Mouse (Mus musculus): ENCODE results near the gene Phf13.

Gene Phf13

DNA sequence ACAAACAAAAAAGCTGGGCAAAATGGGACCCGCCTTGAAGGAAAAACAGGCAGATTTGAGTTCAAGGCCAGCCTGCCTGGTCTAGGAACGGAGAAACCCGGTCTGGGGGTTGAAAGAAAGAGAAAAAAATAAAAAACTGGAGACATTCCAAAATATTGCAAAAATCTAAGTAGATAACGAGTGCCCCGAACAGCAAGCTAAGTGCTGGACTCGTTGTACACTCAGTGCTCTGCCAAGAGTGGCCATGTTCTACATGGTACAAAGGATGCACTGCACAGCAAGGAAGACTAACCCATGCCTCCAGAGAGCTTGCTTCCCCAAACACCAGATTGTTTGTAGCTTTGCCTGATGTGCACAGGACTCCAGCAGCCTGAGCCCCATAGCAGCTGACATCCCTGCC, 3.0 kb downstream of the Phf13 start:
- in situ Hi-C loops (cut with MseI, MboI) = no loop called here

DNA sequence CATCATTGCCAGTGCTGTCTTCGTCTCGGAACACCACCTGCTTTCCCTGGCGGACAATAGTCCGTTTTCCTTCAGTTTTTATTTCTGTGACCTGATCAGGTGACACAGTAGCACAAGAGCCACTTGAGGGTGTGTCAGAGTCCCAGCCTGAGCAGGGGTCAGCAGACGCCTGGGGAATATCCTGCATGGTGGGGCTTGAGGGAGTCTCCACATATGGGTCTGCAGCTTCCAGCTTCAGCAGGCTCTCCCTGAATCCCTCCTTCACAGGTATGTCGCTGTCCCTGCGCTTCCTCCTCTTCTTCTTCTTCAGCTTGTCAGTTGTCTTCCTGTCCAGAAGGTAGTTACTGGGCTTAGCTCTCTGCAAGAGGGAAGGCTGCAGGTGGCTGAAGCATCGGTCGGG, 4.0 kb downstream of the Phf13 start:
- in situ Hi-C loops (cut with MseI, MboI) = no loop called here

DNA sequence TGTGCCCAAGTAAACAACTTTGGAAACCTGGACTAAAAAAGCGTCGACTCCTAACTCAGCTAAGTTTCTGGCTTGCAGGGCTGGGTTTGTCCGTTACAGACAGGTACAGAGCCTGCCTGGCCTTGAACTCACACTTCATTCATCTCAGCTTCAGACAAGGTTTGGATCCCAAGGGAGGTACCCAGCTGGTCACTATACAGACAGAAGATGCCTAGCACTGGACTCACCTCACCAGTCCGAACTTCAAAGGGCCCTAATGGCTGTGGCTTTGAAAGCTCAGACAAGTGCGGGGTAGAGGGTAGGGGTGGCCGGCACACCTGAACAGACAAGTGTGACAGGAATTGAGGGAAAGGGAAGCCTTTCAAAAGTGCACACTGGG, 7.0 kb downstream of the Phf13 start:
- in situ Hi-C loops (cut with MseI, MboI) = no loop called here

DNA sequence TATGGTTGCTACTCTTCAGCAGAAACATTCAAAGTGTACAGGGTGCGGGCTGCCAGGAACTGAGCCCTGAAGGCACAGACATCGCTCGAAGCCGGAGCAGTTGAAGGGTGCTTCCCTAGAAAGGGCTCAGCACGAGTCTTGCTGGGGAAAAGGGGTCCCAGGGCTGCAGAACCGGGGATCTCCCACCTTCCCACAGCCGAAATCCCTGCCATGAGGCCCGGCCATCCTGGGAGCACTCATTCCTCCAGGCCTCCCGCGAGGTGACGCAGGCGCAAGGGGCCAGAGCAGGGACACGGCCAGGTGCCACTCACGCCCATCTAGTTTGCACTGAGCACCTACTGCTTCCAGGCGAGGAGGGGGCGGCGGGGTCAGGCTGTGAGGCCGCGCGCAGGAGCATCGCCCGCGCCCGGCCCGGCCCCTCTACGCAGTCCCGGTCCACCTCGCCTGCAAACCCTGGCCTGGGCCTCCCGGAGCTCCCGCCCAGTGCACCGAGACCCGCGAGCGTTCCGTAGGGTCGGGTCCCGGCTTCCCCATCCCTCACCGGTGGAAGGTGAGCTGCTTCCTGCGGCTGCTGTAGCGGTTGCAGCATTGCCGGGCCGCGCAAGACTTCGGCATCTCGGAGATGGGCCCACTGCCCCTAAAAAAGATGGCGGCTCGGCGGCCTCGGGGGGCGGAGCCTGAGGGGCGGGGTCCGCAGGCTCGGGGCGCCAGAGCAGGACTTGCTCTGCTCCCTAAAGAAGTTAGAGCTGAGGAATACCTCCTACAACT, 7.5 kb downstream of the Phf13 start, which contains the start of gene Thap3:
Thap3 (minus strand) TSS at position 656 of the 768 bp plus-strand sequence.
- in situ Hi-C loops (cut with MseI, MboI) = no loop called here

DNA sequence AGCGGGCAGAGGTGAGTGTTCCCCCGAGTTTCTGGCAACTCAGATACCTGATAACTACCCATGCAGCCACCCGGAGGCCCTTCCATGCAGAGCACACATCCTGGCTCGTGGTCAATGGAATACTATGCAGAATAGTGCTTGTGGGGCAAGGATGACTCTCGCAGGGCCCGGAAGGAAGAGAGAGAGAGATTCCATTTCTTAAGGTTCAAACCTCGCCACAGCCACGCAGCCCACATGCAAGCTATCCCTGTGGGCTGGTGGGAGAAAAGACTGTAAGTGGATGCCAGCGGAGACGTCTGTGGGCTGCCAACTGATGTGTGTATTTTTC, 8.1 kb downstream of the Phf13 start:
- in situ Hi-C loops (cut with MseI, MboI) = no loop called here

DNA sequence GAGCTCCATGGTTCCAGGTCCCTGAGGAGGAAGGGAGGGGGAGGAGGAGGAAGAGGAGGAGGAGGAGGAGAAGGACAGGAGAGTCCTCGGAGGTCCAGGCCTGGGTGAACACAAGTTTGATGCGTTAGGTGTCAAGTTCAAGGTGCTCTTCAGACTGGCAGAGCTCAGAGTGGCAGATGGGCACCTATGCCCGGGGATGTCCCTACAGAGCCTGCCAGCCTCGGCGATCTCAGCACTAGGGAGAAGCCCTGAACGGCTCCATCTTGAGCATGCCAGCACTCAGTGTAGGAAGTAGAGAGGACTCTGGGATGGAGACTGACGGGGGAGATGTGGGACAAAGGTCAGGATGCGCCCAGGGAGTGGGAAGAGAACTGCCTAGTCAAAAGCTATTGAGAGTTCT, 9.4 kb downstream of the Phf13 start:
- in situ Hi-C loops (cut with MseI, MboI) = no loop called here

DNA sequence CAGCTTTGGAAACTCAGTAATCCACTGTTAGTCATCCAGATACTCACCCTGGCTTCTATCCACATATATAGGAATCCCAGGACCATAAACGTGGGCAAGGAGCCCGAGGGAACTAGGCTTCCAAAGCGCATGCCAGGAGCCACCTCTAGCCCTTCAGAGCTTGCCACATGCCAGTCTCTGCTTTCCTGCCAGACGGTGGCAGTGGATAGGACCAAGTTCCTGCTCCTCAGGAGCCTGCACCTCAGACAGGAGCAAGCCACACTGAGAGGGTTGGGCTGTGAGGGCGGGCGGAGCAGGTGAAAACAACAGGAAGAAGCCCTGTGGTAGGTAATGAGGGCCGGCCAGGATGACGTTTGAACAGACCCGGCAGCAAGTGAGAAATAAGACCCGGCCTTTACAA, 10.2 kb downstream of the Phf13 start:
- in situ Hi-C loops (cut with MseI, MboI) = no loop called here

DNA sequence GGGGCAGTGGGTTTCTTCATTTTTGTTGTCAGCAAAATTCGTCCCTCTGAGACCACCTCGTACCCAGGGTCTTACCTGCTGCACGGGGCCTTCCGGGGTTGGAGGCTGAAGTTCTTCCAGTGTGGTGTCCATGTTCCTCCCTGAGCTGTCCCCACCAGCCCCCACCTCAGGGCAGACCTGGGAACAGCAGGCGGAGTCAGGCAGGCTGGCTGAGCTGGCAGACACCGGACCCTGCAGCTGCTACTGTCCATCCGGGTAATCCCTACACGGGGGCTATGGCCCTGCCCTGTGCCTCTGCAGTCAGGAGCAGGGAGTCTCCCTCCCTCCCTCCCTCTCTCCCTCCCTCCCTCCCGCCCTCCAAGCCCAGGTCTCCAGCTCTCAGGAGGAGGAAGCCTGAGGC, 12.5 kb downstream of the Phf13 start:
- in situ Hi-C loops (cut with MseI, MboI) = no loop called here

DNA sequence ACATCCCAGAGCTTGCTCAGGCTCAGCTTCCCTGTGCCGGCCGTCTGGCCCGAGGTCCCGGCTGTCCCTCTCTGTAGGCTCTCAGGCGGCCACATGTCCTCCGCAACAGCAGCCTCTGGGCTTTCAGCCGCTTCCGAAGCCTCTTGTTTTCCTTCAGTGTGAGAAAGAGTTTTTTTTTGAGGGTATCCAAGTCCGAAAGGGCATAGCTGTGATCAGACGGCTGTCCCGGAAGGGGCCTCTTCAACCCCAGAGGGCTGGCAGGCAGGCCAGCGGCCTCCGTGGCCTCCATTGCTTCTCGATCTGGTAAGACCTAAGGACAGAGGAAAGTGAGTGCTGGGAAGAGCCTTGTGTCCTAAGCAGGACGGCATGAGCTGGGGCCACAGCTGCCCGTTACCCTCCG, 13.0 kb downstream of the Phf13 start:
- in situ Hi-C loops (cut with MseI, MboI) = no loop called here

DNA sequence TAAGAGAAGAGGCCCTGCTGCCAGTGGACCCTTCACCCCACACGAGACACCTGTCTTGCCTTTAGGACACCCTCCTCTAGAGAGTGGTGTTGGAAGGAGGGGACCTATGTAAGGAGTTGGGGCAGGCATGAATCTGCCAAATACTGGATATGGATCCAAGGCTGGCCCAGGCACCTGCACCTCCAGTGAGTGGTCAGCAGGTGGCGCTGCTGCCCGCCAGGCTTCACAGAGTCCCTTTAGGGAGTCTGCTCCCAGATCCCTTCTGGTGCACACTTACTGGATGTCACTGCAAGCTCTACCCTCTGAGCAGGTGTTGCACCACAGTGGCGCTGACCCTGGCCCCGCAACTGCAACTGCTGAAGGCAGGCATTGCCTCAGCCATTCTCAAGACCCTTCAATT, 14.7 kb downstream of the Phf13 start:
- in situ Hi-C loops (cut with MseI, MboI) = no loop called here

DNA sequence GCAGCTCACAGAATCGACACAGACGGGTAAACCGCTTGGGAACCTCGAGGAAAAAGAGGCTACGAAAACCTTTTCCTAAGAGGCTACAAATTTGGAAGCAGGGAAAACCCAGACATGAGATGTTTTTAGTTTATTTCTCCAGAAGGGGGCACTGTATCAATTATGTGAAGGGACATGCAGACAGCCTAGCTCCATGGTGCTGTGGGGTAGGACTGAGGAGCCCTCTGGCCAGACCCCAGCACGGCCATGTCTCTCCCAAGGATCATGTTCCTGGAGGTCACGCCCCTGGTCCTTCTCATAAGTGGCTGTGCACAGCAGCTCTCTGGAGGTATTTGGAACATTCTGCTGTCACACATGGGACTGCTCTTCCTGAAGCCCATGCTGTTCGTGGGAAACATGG, 15.4 kb downstream of the Phf13 start:
- in situ Hi-C loops (cut with MseI, MboI) = no loop called here

DNA sequence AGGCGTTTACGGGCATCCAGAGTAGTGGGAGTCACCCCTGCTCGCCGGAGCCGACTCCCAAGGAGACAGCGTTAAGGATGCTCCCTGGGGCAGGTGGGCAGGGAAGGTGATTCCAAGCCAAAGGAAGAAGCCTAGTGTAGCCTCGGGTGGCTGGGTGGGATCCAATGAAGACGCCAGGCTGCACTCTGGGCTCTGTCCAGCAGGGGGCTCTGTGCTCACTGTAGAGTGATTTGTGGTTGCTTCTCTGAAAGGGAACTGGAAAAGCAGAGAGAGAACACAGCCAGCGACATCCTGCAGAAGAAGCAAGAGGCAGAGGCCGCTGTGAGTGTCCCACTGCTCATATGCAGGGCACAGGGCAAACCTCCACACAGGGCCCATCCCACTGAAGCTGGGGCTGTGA, 18.3 kb downstream of the Phf13 start:
- in situ Hi-C loops (cut with MseI, MboI) = no loop called here

DNA sequence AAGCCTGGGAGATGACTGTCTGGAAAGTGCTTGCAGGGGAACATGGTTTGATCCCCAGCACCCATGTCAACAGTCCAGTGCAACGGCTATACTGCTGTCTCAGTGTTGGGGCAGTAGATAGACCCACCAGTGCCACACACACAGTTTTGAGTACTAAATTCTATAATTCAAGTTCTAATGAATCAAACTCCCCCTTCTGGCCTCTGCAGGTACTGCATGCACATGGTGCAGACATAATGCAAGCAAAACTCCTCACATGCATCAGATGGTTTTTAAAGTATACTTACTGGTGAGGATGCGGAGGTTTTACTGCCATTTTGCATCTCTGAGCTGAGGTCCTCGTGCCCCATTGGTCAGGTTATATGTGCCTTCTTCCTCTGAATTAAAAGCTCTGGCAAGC, 20.6 kb downstream of the Phf13 start:
- in situ Hi-C loops (cut with MseI, MboI) = no loop called here

DNA sequence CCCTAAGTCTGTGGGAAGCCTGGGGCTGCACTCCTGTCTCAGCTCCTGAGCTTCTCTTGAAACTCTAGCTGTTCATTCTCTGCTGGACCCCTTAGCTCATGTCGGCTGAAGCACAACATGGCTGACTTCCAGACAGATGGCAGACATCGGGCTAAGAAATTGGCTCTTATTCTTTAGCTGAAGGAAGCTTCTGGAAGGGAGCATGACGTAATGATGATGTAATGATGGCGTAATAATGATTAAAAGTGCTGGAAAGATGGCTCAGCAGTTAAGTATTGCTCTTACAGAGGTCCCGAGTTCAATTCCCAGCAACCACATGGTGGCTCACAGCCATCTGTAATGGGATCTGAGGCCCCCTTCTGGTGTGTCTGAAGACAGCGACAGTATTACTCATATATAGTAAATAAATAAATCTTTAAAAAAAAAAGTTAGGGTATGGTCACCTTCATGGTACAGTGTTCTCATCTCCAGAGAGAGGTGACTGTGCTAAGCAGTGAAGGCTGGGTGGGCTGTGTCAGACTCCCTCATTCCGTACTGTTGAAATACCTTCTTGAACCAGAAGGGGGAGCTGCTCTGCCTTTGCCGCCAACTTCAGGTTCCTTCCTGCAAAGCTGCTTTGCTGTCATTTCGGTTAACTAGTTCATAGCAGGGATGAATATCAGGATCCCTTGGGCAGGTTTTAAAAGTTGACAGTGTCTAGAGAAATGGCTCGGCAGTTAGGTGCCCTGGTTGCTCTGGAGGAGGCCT, 23.7 kb downstream of the Phf13 start:
- in situ Hi-C loops (cut with MseI, MboI) = no loop called here

DNA sequence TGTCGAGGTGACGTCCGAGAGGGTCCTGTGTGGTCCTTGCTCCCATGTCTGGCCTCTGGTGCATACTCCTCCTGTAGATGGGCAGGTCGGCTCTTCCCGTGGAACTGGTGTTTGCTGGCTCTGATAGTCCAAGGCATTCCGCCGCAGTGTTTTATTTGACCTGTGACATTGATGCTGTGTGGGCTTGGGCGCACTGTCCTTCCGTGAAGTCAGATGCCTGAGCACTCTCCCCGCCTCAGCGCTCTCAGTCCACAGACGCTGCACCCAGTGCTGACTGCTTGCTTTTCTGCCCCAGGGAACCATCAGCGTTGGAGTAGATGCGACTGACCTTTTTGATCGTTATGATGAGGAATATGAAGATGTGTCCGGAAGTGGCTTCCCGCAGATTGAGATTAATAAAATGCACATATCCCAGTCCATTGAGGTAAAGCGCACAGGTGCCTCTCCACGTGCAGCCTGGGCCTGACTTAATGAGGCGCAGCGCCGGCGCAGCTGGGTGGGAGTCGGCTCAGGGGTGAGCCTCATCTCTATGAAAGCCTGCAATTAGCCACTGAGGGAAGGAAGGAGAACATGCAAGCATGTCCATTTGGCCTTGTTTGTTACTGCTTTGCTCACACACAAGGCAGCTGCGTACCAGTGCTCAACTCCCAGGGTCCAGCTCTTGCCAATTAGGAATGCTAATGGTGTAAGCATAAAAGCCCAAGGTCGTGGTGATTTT, 27.7 kb downstream of the Phf13 start:
- in situ Hi-C loops (cut with MseI, MboI) = no loop called here

DNA sequence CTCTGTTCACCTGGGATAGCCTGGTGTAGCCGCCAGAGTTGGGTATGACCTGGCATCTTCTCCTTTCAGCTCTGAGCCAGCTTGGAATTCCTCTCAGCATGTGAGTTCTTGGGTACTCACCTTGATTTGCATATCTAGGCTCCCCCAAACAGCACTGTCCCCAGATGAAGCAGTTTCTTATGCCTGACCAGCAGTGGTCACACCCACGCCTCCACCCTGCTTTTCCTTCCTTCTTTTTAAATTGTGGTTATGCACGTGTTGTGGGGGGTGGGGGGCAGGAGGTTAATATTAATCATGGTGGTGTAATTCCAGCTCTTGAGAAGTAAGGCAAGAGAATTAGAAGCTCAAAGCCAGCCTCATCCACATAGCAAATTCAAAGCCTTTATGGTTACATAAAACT, 33.2 kb downstream of the Phf13 start:
- in situ Hi-C loops (cut with MseI, MboI) = no loop called here

DNA sequence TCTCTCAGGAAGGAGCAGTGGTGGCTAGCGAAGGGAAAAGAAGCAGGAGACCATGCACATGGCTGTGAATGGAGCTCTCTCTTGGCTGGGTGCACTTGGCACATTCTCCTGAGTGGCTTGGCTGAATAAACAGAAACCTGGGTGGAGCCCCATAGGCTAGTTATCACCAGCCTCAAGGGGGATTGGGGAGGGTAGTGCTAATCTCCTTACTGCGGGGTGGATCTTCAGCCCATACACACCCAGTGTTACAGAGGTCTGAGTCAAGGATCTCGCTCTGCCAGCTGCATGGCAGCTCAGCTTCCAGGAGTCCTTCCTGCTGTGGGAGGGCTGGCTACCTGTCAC, 35.6 kb downstream of the Phf13 start:
- in situ Hi-C loops (cut with MseI, MboI) = no loop called here

DNA sequence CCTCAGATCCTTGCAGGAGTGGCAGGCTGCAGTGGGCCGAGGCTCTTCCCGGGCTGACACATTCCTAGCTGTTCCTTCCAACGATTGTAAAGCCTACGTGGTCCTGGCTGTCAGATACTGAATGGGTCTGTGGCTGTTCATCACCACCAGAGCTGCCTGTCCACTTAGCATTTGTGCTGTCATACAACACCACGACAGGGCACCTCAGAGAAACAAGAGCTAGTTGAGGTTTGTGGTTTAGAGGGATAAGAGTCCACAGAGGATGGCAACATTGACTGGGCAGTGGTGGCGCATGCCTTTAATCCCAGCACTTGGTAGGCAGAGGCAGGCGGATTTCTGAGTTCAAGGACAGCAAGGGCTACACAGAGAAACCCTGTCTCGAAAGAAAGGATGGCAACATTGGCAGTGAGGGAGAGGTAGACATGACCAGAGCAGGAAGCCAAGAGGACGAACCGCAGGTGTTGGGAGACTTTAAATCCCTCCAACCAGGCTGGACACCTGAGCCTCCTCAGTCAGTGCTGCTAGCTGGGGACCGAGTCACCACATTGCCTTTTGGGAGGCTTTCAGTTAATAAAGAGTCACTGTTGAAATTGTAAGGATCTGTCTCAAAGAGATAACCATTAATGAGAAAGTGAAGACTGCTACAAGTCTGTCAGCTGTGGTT, 36.1 kb downstream of the Phf13 start:
- in situ Hi-C loops (cut with MseI, MboI) = no loop called here

DNA sequence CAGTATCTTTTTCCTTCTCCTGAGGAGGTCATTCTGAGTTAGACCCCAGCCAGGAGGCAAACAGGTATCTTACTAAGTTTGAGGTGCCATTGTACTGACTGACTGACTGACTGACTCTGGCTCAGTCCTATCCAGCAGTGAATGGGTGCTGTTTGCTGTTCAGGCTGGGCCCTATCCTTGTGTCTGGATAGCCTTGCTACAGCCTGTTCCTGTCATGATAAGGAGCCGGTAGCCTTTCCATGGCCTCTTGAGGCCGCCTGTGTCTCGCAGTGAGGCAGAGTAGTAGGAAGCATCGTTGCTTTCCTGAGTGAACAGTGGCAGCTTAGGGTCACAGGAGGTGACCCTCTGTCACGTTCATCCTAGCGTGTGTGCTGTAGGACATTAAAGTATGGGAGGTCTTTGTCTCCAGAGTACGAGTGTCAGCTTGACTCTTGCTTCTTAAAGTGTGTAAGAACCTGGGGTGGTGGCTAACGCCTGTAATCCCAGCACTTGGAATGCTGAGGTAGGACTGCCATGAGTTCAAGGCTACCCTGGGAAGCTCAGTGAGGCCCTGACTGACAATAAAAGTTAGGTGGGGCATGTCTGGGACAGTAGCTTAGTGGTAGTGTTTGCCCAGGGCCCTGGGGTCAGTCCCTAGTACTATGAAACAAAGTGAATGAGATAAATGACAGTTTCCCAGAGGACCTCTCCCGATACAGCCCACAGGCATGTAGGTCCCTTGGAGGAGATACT, 38.3 kb downstream of the Phf13 start:
- in situ Hi-C loops (cut with MseI, MboI) = no loop called here

DNA sequence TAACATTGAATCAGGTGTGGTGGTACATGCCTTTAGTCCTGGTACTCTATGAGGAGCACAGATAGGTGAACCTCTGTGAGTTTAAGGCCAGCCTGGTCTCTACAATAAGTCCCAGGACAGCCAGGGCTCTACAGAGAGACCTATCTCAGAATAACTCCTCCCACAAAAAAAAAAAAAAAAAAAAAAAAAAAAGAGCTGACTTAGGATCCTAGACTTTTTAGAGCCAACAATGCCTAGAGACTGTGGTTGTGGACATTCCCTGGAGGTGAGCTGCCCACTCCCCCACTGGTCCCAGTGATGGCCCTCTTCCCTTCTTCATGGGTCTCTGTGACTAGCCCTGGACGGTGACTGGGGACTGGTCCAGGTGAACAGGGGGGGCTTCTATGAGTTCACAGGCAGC, 40.3 kb downstream of the Phf13 start:
- in situ Hi-C loops (cut with MseI, MboI) = no loop called here

DNA sequence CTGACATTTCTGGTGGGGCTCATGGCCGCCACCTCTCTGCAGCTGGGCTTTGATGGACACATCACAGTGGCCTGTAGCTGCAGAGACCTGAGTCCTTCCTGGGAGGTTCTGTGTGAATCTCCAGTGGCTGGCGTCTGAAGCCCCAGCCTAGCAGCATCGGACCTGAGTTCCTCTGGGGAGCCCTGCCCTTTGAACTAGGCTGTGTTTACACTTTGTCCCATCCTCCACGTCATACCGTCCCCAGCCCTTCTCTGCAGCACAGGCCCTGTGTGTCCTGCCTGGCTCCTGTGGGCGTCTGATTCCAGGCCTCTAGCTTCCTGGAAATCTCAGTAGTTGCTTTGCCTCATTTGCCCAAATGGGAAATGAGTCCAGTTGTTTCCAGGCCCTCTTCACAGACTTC, 42.8 kb downstream of the Phf13 start:
- in situ Hi-C loops (cut with MseI, MboI) = no loop called here

All from mouse trophoblast stem cell (cell line).